Mouse (Mus musculus): Measurements from ENCODE around the gene Dnah10. TPM values are rescaled to one million over a fixed set of nuclear protein-coding genes. Genes with fewer than 3 reads are reported as not detected.

Gene Dnah10
- polyA plus RNA-seq, 1 experiment from 2014 or later, result 0.11 TPM

- H3K9me3 ChIP-seq (replicated peaks; ENCODE audit: low read length), result no peaks in the 10 kb centered on the region
- no peak overlapping the region for H3K9ac ChIP-seq (ENCODE audit: low read depth, low read length)
- ATAC-seq (replicated peaks; ENCODE audit: low FRiP score, low read depth) (no peak), DNase-seq (ENCODE audit: low spot score) (no peak)
- no peak overlapping the region for H3K27ac ChIP-seq
- no peak overlapping the region for H3K4me3 ChIP-seq (replicated peaks; ENCODE audit: low read depth, low read length)
- H3K36me3 ChIP-seq (ENCODE audit: insufficient read depth, low read length), result no peaks in the 10 kb centered on the region
- no peak overlapping the region for H3K4me2 ChIP-seq (ENCODE audit: low read length)
- WGBS, result 90% methylated on average over 12 of the region's 12 CpGs
- no peaks in the 10 kb centered on the region for H3K27me3 ChIP-seq (ENCODE audit: insufficient read depth, low read length)
- TF ChIP-seq CTCF (IDR thresholded peaks at IDR 0.05; ENCODE audit: low read depth), result no peak
- H3K4me1 ChIP-seq (replicated peaks; ENCODE audit: insufficient read depth, low read length), result no peaks in the 10 kb centered on the region
Measured at GRCm38 (mm10) chr5:124830331-124830730, 105.4 kb downstream of the Dnah10 start.

GRCm38 (mm10) chr5:124835218-124835617 lies 110.3 kb downstream of the Dnah10 start:
- Histone ChIP-seq H3K36me3 (ENCODE audit: insufficient read depth, low read length) (no peaks in the 10 kb centered on the region), H3K4me1 (replicated peaks; ENCODE audit: insufficient read depth, low read length) (no peaks in the 10 kb centered on the region), H3K4me3 (replicated peaks; ENCODE audit: low read depth, low read length) (no peak overlapping the region), H3K27me3 (ENCODE audit: insufficient read depth, low read length) (no peaks in the 10 kb centered on the region), H3K27ac (no peak overlapping the region), H3K9ac (ENCODE audit: low read depth, low read length) (no peak overlapping the region), H3K9me3 (replicated peaks; ENCODE audit: low read length) (no peaks in the 10 kb centered on the region), H3K4me2 (ENCODE audit: low read length) (no peak overlapping the region)
- no peak for ATAC-seq (replicated peaks; ENCODE audit: low FRiP score, low read depth)
- no peak for TF ChIP-seq CTCF (IDR thresholded peaks at IDR 0.05; ENCODE audit: low read depth)
- 91% methylated on average over 15 of the region's 15 CpGs for WGBS
- DNase-seq (ENCODE audit: low spot score), result no peak

- Histone ChIP-seq H3K36me3 (ENCODE audit: insufficient read depth, low read length) (no peaks in the 10 kb centered on the region), H3K4me1 (replicated peaks; ENCODE audit: insufficient read depth, low read length) (no peaks in the 10 kb centered on the region), H3K27me3 (ENCODE audit: insufficient read depth, low read length) (no peaks in the 10 kb centered on the region), H3K9me3 (replicated peaks; ENCODE audit: low read length) (no peaks in the 10 kb centered on the region), H3K4me3 (replicated peaks; ENCODE audit: low read depth, low read length) (no peak overlapping the region), H3K4me2 (ENCODE audit: low read length) (no peak overlapping the region), H3K9ac (ENCODE audit: low read depth, low read length) (no peak overlapping the region), H3K27ac (no peak overlapping the region)
- no peak for ATAC-seq (replicated peaks; ENCODE audit: low FRiP score, low read depth)
- TF ChIP-seq CTCF (IDR thresholded peaks at IDR 0.05; ENCODE audit: low read depth), result no peak
- no peak for DNase-seq (ENCODE audit: low spot score)
- 89% methylated on average over 10 of the region's 10 CpGs for WGBS
Measured at GRCm38 (mm10) chr5:124836075-124836474, 111.2 kb downstream of the Dnah10 start.

GRCm38 (mm10) chr5:124836621-124837020 lies 111.7 kb downstream of the Dnah10 start:
- WGBS, result 51% methylated on average over 4 of the region's 4 CpGs
- ATAC-seq (replicated peaks; ENCODE audit: low FRiP score, low read depth) (no peak), DNase-seq (ENCODE audit: low spot score) (no peak)
- Histone ChIP-seq H3K27me3 (ENCODE audit: insufficient read depth, low read length) (no peaks in the 10 kb centered on the region), H3K27ac (no peak overlapping the region), H3K4me1 (replicated peaks; ENCODE audit: insufficient read depth, low read length) (no peaks in the 10 kb centered on the region), H3K4me3 (replicated peaks; ENCODE audit: low read depth, low read length) (no peak overlapping the region), H3K9me3 (replicated peaks; ENCODE audit: low read length) (no peaks in the 10 kb centered on the region), H3K9ac (ENCODE audit: low read depth, low read length) (no peak overlapping the region), H3K4me2 (ENCODE audit: low read length) (no peak overlapping the region), H3K36me3 (ENCODE audit: insufficient read depth, low read length) (no peaks in the 10 kb centered on the region)
- TF ChIP-seq CTCF (IDR thresholded peaks at IDR 0.05; ENCODE audit: low read depth), result no peak

GRCm38 (mm10) chr5:124840202-124840601 lies 115.3 kb downstream of the Dnah10 start:
- Histone ChIP-seq H3K4me2 (ENCODE audit: low read length) (no peak overlapping the region), H3K4me3 (replicated peaks; ENCODE audit: low read depth, low read length) (no peak overlapping the region), H3K9me3 (replicated peaks; ENCODE audit: low read length) (no peaks in the 10 kb centered on the region), H3K9ac (ENCODE audit: low read depth, low read length) (no peak overlapping the region), H3K4me1 (replicated peaks; ENCODE audit: insufficient read depth, low read length) (no peaks in the 10 kb centered on the region), H3K36me3 (ENCODE audit: insufficient read depth, low read length) (no peaks in the 10 kb centered on the region), H3K27ac (no peak overlapping the region), H3K27me3 (ENCODE audit: insufficient read depth, low read length) (no peaks in the 10 kb centered on the region)
- WGBS, result 84% methylated on average over 7 of the region's 7 CpGs
- ATAC-seq (replicated peaks; ENCODE audit: low FRiP score, low read depth) (no peak), DNase-seq (ENCODE audit: low spot score) (no peak)
- TF ChIP-seq CTCF (IDR thresholded peaks at IDR 0.05; ENCODE audit: low read depth), result no peak

GRCm38 (mm10) chr5:124840669-124841068 lies 115.8 kb downstream of the Dnah10 start:
- WGBS, result 85% methylated on average over 2 of the region's 2 CpGs
- H3K27me3 ChIP-seq (ENCODE audit: insufficient read depth, low read length), result no peaks in the 10 kb centered on the region

GRCm38 (mm10) chr5:124843386-124843785 lies 118.5 kb downstream of the Dnah10 start:
- DNase-seq (ENCODE audit: low spot score) (no peak), ATAC-seq (replicated peaks; ENCODE audit: low FRiP score, low read depth) (no peak)
- Histone ChIP-seq H3K4me2 (ENCODE audit: low read length) (no peak overlapping the region), H3K4me3 (replicated peaks; ENCODE audit: low read depth, low read length) (no peak overlapping the region), H3K9ac (ENCODE audit: low read depth, low read length) (no peak overlapping the region), H3K36me3 (ENCODE audit: insufficient read depth, low read length) (no peaks in the 10 kb centered on the region), H3K27me3 (ENCODE audit: insufficient read depth, low read length) (no peaks in the 10 kb centered on the region), H3K27ac (no peak overlapping the region), H3K9me3 (replicated peaks; ENCODE audit: low read length) (no peaks in the 10 kb centered on the region), H3K4me1 (replicated peaks; ENCODE audit: insufficient read depth, low read length) (no peaks in the 10 kb centered on the region)
- TF ChIP-seq CTCF (IDR thresholded peaks at IDR 0.05; ENCODE audit: low read depth), result no peak
- WGBS, result 79% methylated on average over 8 of the region's 8 CpGs

More at GRCm38 (mm10) chr5:124840669-124841068, 115.8 kb downstream of the Dnah10 start:
- TF ChIP-seq CTCF (IDR thresholded peaks at IDR 0.05; ENCODE audit: low read depth), result no peak
- no peak overlapping the region for H3K9ac ChIP-seq (ENCODE audit: low read depth, low read length)
- H3K4me3 ChIP-seq (replicated peaks; ENCODE audit: low read depth, low read length), result no peak overlapping the region
- H3K4me1 ChIP-seq (replicated peaks; ENCODE audit: insufficient read depth, low read length), result no peaks in the 10 kb centered on the region
- ATAC-seq (replicated peaks; ENCODE audit: low FRiP score, low read depth) (no peak), DNase-seq (ENCODE audit: low spot score) (no peak)
- H3K4me2 ChIP-seq (ENCODE audit: low read length), result no peak overlapping the region
- no peaks in the 10 kb centered on the region for H3K36me3 ChIP-seq (ENCODE audit: insufficient read depth, low read length)
- H3K9me3 ChIP-seq (replicated peaks; ENCODE audit: low read length), result no peaks in the 10 kb centered on the region
- no peak overlapping the region for H3K27ac ChIP-seq
